ENCODE assay signal across 11 mouse cellular contexts in genomic region chr17:72194976-72195650, GRCm38 (mm10).
DNase-seq lines count a peak whose midpoint lies in the region; ATAC-seq lines count a peak whose summit lies in the region.
"Had no signal": no experiment of that assay in that cellular context is flagged by ENCODE, and none has a peak within 500 bp of the region (broad histone marks: within the 10 kb centered on the region; RNA-seq: fewer than 3 reads in every experiment).

No protein-coding gene starts in this region.

- intact Hi-C loops in left cerebral cortex, postnatal 14 days (cut with DNase I): no loop called here

- H3K4me3 ChIP-seq in neural tube, embryonic 12.5 days: no peak overlapping the region
- no peak overlapping the region for H3K4me3 ChIP-seq in hindbrain, embryonic 15.5 days

- ATAC-seq in neural tube, embryonic 12.5 days (ENCODE audit: low FRiP score, low read depth): 0 out of 2 replicates have a peak, but pooled peaks have one; percentile 33
- peak; percentile 76; the same call in 1 of the 2 replicates for ATAC-seq in hindbrain, embryonic 15.5 days (ENCODE audit: low FRiP score, low read depth)

- WGBS in neural tube, embryonic 12.5 days: 32% methylated on average over 12 of the region's 12 CpGs
- WGBS in hindbrain, embryonic 15.5 days: 20% methylated on average over 12 of the region's 12 CpGs

- no peak overlapping the region for H3K27ac ChIP-seq in neural tube, embryonic 12.5 days
- H3K27ac ChIP-seq in hindbrain, embryonic 15.5 days (replicated peaks): peak overlapping the region; percentile 46; the same call in 1 of the 2 replicates
- H3K27ac ChIP-seq: macrophage had no signal

- no peaks in the 10 kb centered on the region for H3K27me3 ChIP-seq in neural tube, embryonic 12.5 days (replicated peaks)
- H3K27me3 ChIP-seq in hindbrain, embryonic 15.5 days: no peaks in the 10 kb centered on the region

- 0 out of 2 replicates have a peak, but pooled peaks cover 10% of the 10 kb centered on the region for H3K4me1 ChIP-seq in neural tube, embryonic 12.5 days
- H3K4me1 ChIP-seq in hindbrain, embryonic 15.5 days (replicated peaks): peaks cover 24% of the 10 kb centered on the region

- no peak overlapping the region for H3K9ac ChIP-seq in neural tube, embryonic 12.5 days
- H3K9ac ChIP-seq in hindbrain, embryonic 15.5 days: no peak overlapping the region

- no peaks in the 10 kb centered on the region for H3K9me3 ChIP-seq in neural tube, embryonic 12.5 days
- no peaks in the 10 kb centered on the region for H3K9me3 ChIP-seq in hindbrain, embryonic 15.5 days

- peak; percentile 58 to 66 for DNase-seq in cerebellum, postnatal 10 days
- no peak for DNase-seq in cerebellum, adult 8-10 months
- no peak for DNase-seq in neural tube, embryonic 10.5 days (ENCODE audit: extremely low spot score, low spot score)
- DNase-seq in retina, adult 2 months (ENCODE audit: low read depth, low spot score): peak; percentile 28
- DNase-seq in spleen, adult 12 weeks (ENCODE audit: low spot score): no peak
- no peak for DNase-seq in left cerebral cortex, postnatal 14 days (ENCODE audit: low spot score in 2 of 2)
- DNase-seq: cerebellum, adult 9-11 months had no signal

- no peaks in the 10 kb centered on the region for H3K36me3 ChIP-seq in neural tube, embryonic 12.5 days
- H3K36me3 ChIP-seq in hindbrain, embryonic 15.5 days: no peaks in the 10 kb centered on the region
- H3K36me3 ChIP-seq: G1E had no signal

- no peak overlapping the region for H3K4me2 ChIP-seq in neural tube, embryonic 12.5 days (replicated peaks)
- no peak overlapping the region for H3K4me2 ChIP-seq in hindbrain, embryonic 15.5 days

Comparison
In these comparisons a context has a peak if more than half of its experiments do, and no peak if none do; other contexts are left out.
1. DNase-seq: peak in cerebellum, postnatal 10 days (2 of 2) and retina, adult 2 months (single experiment); none in cerebellum, adult 8-10 months (single experiment), neural tube, embryonic 10.5 days (single experiment), spleen, adult 12 weeks (single experiment) and left cerebral cortex, postnatal 14 days (0 of 2).